Mouse (Mus musculus) erythroblast, embryonic 14.5 days (primary cell): ENCODE measurements around the gene Cfap97d1. TPM values are rescaled to one million over a fixed set of nuclear protein-coding genes. Genes with fewer than 3 reads are reported as not detected.

Experiments
- H3K27me3 ChIP-seq: 2 replicates; pipeline ENCODE4 v1.6.1; 2012; ENCODE audit warnings: inconsistent platforms; ENCODE audit not compliant: control insufficient read depth
- H3K36me3 ChIP-seq: 2 replicates; pipeline ENCODE4 v1.6.1; 2012; ENCODE audit warnings: mild to moderate bottlenecking, inconsistent platforms; ENCODE audit not compliant: control insufficient read depth
- H3K4me1 ChIP-seq: 2 replicates; pipeline ENCODE4 v1.6.1; 2012; ENCODE audit warnings: inconsistent platforms; ENCODE audit not compliant: control insufficient read depth
- H3K4me3 ChIP-seq: replicated peaks from 2 replicates; pipeline ENCODE3; 2012; ENCODE audit warnings: moderate library complexity, mild to moderate bottlenecking, inconsistent platforms
- H3K9me3 ChIP-seq: 2 replicates; pipeline ENCODE4 v1.6.1; 2012; ENCODE audit warnings: low read length, inconsistent platforms, mixed read lengths; ENCODE audit not compliant: control insufficient read depth
- GATA1 ChIP-seq: IDR thresholded peaks from 2 replicates; pipeline ENCODE4 v1.6.1; 2012; ENCODE audit warnings: low read length, inconsistent platforms, mixed read lengths
- TAL1 ChIP-seq: IDR thresholded peaks from 3 replicates; pipeline ENCODE4 v1.6.1; 2012; ENCODE audit warnings: low read length, inconsistent platforms, mixed read lengths
- polyA plus RNA-seq: library from polyadenylated mRNA; stranded (reverse); fragments of >175 nt; gene quantifications from 2 replicates; pipeline ENCODE4 v1.2.3, GENCODE M21; 2012

Gene Cfap97d1
- polyA plus RNA-seq, 1 experiment: not detected

DNA sequence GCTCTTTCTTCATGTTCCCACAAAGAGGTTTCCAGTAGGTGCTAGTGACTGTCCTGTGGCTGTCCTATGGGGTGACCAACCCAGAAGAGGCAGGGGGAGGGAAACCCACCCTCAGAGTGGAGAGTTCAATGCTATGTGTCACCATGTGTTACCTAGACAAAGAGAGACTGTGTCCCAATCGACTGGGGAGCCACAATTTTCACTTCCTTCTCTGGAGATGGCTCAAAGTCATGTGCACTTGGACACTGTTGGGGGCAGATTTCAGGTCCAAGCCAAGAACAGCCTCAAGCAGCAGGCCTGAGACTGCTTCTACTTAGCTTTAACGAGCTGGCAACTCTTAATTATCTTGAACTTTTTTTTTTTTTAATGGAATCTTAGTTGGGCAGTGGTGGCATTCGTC is 12.0 kb upstream of the Cfap97d1 start:
- H3K4me1 ChIP-seq: no peaks in the 10 kb centered on the region
- no peak overlapping the region for H3K4me3 ChIP-seq
- H3K36me3 ChIP-seq: no peaks in the 10 kb centered on the region; the same call in 1 of the 2 replicates
- no peaks in the 10 kb centered on the region for H3K9me3 ChIP-seq
- peaks cover 10% of the 10 kb centered on the region for H3K27me3 ChIP-seq
- TF ChIP-seq GATA1 (no peak), TAL1 (no peak)

DNA sequence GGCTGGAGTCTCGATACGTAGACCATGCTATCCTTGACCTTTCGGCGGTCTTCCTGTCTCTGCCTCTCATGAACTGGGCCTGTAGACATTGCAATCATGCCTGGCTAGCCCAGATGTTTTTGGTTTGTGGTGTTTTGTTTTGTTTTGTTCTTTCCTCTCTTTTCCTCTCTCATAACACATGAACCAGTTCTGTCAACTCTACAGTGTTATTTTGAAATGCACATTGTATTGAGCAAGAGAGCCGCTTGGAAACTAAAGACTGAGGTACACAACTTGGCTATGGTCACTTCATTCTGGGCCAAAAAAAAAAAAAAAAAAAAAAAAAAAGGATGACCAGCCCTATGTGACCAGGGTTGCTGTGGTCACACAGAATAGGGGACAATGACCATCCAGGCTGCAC is 11.4 kb upstream of the Cfap97d1 start:
- Histone ChIP-seq H3K4me3 (no peak overlapping the region), H3K4me1 (no peaks in the 10 kb centered on the region), H3K27me3 (peaks cover 4% of the 10 kb centered on the region), H3K9me3 (no peaks in the 10 kb centered on the region), H3K36me3 (no peaks in the 10 kb centered on the region; the same call in 1 of the 2 replicates)
- TF ChIP-seq GATA1 (no peak), TAL1 (no peak)

DNA sequence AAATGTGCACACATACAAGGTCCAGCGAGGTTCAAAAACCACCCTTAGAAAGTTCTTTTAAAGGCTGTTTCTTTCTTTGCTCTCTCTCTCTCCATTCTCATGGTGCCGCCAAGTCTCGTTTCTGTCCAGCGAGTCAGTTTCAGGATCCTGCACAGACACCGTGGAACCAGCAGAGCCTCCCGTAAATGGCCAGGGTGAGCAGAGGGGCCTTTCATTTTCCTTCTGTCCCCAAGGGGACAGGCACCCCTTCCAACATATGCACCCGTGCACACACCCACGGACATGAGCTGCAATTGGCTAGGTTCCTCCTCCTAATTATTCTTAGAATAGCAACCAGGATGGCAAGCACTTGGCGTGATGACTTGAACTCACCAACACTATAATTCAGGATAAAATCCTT is 10.6 kb upstream of the Cfap97d1 start:
- Histone ChIP-seq H3K4me1 (no peaks in the 10 kb centered on the region), H3K36me3 (no peaks in the 10 kb centered on the region; the same call in 1 of the 2 replicates), H3K9me3 (no peaks in the 10 kb centered on the region), H3K27me3 (no peaks in the 10 kb centered on the region), H3K4me3 (no peak overlapping the region)
- no peak for TF ChIP-seq TAL1
- TF ChIP-seq GATA1: no peak

DNA sequence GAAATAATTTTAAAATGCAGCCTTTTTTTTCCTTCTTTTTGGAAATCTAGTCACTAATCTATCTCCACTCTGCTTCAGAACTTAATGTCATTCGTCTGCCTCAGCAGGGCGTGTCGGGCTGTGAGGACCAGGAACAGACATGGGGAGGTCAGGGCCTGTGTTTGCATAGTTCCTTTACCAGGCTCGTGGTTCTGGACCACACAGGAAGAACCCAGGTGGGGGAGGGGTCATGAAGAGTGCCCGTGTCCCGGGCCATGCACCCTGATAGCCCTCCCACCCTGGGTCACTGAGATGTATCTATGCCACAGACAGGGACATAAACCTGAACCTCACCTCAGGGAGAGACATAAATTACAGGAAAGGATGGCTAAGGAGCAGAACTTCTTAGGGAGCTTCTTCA is 9.9 kb upstream of the Cfap97d1 start:
- Histone ChIP-seq H3K27me3 (no peaks in the 10 kb centered on the region), H3K9me3 (no peaks in the 10 kb centered on the region), H3K36me3 (no peaks in the 10 kb centered on the region; the same call in 1 of the 2 replicates), H3K4me3 (no peak overlapping the region), H3K4me1 (no peaks in the 10 kb centered on the region)
- TF ChIP-seq TAL1: no peak

DNA sequence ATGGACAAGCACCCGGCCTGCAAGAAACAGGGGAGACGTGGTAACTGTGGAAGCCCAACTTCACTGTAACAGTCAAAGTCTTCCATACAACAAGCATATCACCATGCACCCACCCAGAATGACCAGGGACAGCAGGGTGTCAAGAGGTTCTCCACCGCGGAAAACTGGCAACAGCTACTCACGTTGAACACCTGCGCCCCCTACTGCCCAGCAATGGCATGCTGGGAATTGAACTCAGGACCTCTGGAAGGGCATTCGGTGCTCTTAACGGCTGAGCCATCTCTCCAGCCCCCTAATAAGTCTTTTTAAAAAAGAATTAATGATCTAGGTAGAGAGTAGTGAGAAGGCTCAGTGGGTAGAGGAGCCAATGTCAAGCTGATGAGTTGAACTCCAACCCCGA is 9.2 kb upstream of the Cfap97d1 start:
- no peaks in the 10 kb centered on the region; the same call in 1 of the 2 replicates for H3K36me3 ChIP-seq
- TF ChIP-seq TAL1: no peak
- TF ChIP-seq GATA1: no peak
- H3K4me3 ChIP-seq: no peak overlapping the region
- no peaks in the 10 kb centered on the region for H3K4me1 ChIP-seq
- H3K27me3 ChIP-seq: no peaks in the 10 kb centered on the region
- H3K9me3 ChIP-seq: no peaks in the 10 kb centered on the region

DNA sequence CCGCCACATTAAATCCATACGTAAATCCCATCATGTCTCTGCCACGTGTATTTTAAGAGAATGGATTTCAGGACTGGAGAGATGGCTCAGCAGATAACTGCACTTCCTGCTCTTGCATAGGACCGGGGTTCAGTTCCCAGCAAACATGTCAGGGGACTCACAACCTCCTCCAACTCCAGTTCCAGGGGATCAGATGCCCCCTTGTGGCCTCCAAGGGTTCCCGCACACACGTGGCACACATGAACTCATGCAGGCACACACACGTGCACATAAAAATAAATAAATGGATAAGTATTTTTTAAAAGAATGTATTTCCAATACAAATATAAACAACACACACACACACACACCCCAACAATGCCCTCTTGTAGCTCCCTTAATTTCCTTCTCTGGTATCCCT is 7.1 kb upstream of the Cfap97d1 start:
- H3K4me1 ChIP-seq: no peaks in the 10 kb centered on the region
- no peaks in the 10 kb centered on the region for H3K9me3 ChIP-seq
- TF ChIP-seq TAL1 (no peak), GATA1 (no peak)
- no peak overlapping the region for H3K4me3 ChIP-seq
- no peaks in the 10 kb centered on the region; the same call in 1 of the 2 replicates for H3K36me3 ChIP-seq
- H3K27me3 ChIP-seq: peaks cover 4% of the 10 kb centered on the region

DNA sequence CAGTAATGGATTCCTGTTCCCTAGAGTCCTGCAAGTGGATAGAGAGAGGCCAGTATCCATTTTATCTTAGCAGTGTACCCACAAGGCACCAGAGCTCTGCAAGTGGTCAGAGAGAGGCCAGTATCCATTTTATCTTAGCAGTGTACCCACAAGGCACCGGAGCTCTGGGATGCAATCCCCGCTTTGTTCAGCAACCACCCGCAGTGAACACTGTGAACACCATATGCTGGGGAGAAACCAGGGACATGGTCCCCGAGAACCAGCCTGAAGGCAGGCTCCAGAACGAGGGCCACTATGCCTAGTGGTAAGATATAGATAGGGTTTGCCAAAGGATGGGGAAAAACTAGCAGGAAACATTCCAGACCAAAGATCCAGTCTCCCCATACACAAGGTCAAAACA is 4.9 kb upstream of the Cfap97d1 start:
- TF ChIP-seq TAL1 (no peak), GATA1 (no peak)
- H3K27me3 ChIP-seq: peaks cover 25% of the 10 kb centered on the region
- peaks cover 2% of the 10 kb centered on the region for H3K4me1 ChIP-seq
- H3K36me3 ChIP-seq: no peaks in the 10 kb centered on the region; the same call in 1 of the 2 replicates
- no peak overlapping the region for H3K4me3 ChIP-seq
- no peaks in the 10 kb centered on the region for H3K9me3 ChIP-seq

DNA sequence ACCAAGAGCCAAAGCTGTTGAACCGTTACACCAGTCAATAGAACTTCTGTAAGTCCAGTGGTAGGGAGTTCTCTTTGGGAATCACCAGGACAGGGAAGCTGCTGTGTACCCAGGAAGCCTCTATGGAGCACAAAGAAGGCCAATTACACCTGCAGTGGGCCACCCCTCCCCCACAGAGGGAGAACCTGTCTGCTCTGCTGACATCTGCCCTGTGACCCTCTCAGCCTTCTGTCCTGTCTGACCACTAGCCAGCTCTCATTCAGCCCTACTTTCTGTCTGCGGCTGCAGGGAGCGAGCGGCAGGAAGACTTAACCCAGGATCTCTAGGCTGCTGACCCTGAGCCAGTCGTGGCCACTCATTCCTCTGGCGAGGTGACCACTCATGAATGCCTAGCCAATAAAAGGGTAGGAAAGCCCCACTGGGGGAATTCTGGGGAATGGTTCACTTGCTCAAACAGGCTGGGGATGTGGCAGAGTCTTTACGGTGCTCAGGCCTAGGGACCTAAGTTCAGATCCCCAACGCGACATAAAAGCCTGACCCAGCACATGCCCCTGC is 3.4 kb upstream of the Cfap97d1 start:
- Histone ChIP-seq H3K36me3 (no peaks in the 10 kb centered on the region), H3K27me3 (peaks cover 40% of the 10 kb centered on the region)
- TF ChIP-seq TAL1 (no peak), GATA1 (no peak)

DNA sequence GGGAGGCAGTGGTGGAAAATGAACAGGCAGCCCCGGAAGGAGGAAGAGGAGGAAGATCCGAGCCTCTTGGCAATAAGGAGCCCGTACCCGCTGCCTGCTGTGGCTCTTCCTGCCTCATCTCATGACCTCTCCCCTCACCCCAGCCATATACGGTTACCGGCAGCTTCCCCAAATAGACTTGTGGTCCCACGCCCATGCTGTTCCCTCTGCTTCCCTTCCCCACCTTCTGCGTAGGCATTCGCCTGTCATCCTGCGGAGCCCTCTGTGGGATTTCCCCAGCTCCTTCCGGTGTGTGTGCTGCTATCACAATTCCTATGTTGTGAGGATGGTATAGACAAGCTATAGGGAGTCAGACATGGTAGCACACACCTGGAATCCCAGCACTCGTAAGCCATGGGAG is 2.2 kb upstream of the Cfap97d1 start:
- peaks cover 52% of the 10 kb centered on the region for H3K27me3 ChIP-seq
- H3K4me3 ChIP-seq: no peak overlapping the region
- H3K36me3 ChIP-seq: no peaks in the 10 kb centered on the region
- H3K4me1 ChIP-seq: peaks cover 19% of the 10 kb centered on the region
- TF ChIP-seq GATA1: no peak
- TF ChIP-seq TAL1: no peak
- H3K9me3 ChIP-seq: no peaks in the 10 kb centered on the region

More for the DNA sequence above, 3.4 kb upstream of the Cfap97d1 start:
- no peak overlapping the region for H3K4me3 ChIP-seq
- H3K4me1 ChIP-seq: peaks cover 12% of the 10 kb centered on the region
- H3K9me3 ChIP-seq: no peaks in the 10 kb centered on the region

DNA sequence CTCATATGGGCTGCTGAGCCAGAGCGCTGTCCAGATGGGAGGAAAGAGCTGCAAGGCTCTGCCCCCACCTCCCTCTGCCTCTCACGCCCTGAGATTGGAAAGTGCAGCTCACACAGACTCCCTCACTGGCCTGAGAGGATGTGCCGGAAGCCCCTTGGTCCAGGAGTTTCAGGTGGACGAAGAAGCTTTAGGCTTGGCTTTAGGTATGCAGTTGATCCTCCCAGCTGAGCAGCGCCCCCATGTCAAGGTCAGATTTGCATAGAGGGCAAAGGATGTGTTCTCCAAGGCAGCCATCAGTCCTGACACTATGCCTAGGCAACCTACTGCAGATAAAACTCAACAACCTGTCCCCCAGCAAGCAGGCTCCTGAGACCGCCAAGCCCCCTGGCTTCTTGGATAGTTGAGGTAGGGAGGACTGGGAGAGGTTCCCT is 1.1 kb upstream of the Cfap97d1 start:
- TF ChIP-seq GATA1 (no peak), TAL1 (no peak)
- Histone ChIP-seq H3K9me3 (no peaks in the 10 kb centered on the region), H3K36me3 (no peaks in the 10 kb centered on the region), H3K4me1 (peaks cover 19% of the 10 kb centered on the region), H3K27me3 (peaks cover 63% of the 10 kb centered on the region), H3K4me3 (no peak overlapping the region)
